Mouse (Mus musculus) forelimb bud, embryonic 11.5 days (tissue): ENCODE data around the gene Olfr66.

Experiments used
- DNase-seq: peaks from one replicate; pipeline ENCODE4 v3.0.0-alpha.2; 2012; ENCODE audit warnings: low read depth, low spot score

Olfr66 gene

DNA sequence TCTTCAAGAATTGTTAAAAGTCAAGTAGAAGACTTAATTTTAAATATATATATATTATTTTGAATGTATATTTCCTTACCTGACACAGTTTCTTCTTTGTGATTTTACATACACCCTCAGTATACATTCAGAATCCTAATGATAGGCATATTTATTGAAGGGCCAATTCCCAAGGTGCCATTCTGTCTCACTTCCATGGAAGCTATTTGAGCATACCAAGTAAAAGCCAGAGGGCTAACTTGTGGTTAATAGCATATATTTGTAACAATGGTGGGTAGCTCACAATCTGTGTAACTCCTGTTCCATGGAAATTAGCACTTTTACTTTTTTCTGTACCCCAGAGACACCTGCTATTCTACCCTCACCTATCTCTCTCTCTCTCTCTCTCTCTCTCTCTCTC lies at the start of gene Olfr66:
Gene Olfr66, minus strand, starts transcription at position 101 of the 400 bp plus-strand sequence.
- DNase-seq = no peak

DNA sequence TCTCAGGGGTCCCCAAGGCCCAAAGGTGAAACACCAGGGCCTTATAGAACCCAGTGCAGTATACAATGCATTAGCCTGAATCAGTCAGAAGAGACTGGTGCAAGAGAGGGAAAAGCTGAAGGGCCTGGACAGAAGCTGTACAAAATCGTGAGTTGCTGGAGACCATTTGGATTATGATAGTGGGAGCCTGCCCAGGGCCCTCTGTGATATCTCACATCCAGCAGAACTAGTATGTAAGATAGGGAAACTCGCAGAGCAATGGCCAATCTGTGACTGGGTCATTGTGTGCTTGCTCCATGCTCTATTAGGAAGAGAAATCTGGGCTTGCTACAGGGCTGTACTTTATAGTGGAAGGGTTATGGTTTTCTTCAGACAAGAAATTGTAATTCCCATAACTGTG lies 48.2 kb upstream of the Olfr66 start, which contains the start of gene Olfr632:
Gene Olfr632, plus strand, starts transcription at position 84 of the 400 bp plus-strand sequence.
- DNase-seq = no peak

DNA sequence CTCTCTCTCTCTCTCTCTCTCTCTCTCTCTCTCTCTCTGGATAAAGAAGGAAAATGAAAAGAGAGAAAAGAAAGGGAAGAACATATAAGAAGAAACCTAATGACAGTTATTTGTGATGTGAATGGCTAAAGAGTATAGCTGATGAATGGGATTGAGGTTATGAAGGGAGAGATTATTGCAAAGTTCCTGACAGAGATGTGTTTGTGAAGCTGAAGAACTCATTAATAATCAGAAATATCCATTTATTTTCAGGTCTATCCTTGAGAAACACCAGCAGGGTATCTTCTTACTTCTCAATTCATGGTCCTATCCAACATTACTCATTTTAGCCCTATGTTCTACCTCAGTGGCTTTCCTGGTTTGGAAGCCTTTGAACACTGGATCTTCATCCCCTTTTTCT lies 42.5 kb upstream of the Olfr66 start, which contains the start of gene Olfr631:
Gene Olfr631, plus strand, starts transcription at position 301 of the 400 bp plus-strand sequence.
- no peak for DNase-seq

DNA sequence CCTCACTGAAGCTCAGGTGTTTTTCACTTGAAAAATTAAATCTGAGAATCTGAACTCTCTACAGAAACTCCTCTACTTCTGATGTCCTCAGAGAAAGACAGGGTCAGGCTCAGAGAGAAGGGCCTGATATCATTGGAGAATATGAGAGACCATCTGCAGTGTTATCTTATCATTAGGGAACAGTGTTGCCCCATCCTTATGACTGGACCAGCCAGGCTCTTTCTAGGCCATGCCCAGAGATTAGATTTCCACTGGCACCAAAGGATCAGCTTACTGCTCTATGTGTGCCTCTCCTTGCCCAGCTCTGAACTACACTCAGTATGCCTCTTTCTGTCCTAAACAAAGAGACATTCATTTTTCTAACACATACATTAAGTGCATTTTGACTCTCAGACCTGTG lies 29.3 kb upstream of the Olfr66 start:
- no peak for DNase-seq

DNA sequence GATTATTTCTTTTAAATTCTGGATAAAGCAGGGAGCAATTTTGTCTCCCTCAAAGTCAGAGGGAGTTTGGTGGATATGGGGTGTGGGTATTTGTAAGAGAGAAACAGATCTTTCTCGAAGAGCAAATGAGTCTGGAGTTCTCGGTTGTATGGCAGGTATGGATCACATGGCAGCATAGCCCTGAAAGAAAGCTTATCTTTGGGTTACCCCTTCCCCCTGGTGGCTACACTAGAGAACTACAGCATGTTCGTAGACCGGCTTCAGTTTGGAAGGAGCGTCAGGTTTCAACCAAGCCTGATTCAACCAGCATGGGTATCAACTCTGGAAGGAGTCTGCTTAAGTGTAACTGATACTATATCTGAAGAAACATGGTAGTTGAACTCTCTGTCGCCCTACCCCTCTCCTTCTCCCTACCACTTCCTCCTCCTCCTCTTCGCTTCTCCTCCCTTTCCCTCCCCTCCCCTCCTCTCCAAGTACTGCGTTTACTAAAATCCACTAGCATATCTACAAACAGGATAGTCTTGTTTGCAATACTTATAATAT lies 27.0 kb upstream of the Olfr66 start:
- DNase-seq = peak; percentile 29

DNA sequence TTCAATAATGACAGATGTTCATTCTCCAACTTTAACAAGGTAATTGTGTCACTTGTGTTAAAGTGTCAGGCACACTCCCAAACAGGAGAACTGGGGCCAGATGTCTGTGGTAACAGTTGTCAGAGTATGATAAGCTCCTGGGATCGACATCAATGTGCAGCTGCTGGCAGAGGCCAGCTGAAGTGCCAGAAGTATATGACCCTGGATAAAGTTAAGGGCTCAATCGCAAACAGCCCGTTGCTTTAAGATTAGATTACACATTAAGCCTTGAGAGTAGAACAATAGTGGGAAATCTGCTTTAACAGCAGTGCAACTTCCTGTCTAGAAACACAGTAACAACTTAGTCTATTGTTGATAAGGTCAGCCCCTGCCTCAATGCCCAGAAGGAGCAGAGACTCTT lies 24.0 kb upstream of the Olfr66 start:
- peak; percentile 39 for DNase-seq

DNA sequence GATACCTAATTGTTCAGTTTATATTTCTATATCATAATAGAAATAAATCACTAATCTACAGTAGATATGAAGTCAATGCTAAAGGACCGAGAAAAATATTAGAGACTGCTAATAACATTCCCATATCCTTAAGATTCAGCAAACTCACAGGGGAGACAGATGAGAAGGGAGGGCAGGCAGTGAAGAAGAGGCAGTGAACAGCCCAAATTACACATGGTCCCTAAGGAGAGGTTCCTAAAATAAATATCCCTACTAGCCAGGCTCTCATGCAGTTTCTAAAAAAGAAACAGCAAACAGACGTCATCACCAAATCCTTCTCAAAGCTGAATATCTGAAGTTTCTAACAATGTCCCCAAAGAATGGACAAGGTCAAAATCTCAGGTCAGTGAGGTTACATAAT lies 17.1 kb upstream of the Olfr66 start, which contains the start of gene Olfr65:
Gene Olfr65, plus strand, starts transcription at position 301 of the 400 bp plus-strand sequence.
- DNase-seq = no peak

DNA sequence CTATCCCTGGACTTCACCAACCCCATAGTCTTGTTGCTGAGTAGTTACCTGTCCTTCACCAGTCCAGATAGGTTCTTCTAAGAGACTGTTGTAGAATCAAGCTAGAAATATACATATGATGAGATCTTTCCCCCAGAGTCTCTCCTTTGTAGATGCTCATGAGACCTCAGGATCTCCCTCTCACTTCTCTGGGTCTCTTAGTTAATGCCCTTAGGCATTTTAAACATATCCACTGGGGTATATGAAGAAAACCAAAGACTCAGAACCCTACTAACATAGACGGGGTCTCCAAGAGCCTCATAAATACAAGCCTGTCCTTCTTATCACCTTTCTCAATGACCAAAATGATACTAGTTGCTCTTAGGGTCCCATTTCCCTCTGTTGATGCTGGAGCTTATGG lies 8.3 kb upstream of the Olfr66 start, which contains the start of gene Olfr64:
Gene Olfr64, minus strand, starts transcription at position 101 of the 400 bp plus-strand sequence.
- no peak for DNase-seq

DNA sequence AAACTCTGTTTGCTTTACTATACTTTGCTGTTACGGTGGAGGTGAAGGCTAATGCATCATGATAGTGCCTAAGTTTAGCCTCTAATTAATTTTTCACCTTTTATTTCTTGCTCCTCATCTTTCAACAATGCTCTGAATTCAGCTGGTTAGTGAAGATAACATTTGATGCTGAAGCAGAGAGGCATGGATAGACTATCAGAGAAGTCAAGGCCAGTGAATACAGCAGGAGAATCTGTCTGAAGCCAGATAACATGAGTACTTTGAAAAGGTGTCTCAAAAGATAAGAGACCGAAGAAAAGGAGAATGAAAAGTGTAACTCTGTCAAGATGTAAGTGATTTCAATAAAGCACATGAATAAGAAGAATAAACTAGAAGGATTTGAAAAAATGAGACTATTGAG lies 9.0 kb downstream of the Olfr66 start:
- no peak for DNase-seq

DNA sequence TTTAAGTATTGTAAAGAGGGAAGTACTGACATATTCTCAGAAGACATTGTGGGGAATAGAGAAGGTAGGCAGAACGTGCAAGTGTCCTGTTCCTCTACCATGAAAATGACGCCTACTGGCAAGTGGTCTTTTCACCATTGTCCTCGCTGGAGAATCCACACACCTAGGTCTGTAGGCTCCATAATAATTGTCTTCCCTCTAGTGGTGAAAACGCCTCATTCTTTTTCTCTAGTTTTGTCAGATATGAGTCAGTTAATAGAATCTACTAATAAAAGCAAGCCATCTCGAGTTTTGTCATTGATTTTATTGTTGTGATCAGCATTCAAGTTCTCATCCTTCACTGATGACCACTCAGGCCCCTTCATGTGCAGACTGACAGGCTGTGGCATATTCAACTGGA lies 11.6 kb downstream of the Olfr66 start:
- DNase-seq = no peak

DNA sequence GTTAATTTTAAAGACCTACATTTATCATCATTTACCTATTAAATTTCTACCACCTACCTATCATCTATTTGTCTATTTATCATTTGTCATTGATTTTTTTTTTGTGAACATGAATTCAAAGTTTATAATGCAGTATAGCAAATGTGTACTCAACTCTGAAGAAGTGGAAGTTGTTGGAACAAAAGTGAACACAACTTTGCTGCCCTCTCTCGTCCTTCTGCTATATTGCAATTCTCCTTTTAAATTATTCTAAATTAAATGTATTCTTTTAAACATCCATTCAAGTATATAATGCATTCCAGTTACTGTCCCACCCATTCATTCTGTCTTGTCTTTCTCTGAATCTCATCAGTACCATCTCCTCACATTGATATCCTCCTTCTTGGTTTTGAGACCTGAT lies 13.0 kb downstream of the Olfr66 start:
- DNase-seq = no peak

DNA sequence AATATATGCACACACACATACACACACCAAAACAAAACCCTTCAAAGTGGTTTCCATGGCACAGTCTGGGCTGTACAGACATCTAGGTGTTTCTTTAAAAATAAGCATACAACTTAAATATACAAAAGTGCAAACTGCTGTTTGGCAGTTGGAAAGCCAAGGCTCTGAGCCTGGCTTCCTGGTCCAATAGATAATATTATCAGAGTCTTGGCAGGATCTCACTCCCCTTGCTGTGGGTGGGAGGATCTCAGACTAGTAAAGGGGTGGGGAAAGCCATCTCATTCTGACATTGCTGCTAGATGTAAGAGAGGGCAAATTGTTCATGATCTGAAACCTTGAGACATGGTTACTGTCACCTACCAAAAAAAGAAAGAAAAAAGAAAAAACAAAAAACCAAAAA lies 15.4 kb downstream of the Olfr66 start:
- DNase-seq = no peak

DNA sequence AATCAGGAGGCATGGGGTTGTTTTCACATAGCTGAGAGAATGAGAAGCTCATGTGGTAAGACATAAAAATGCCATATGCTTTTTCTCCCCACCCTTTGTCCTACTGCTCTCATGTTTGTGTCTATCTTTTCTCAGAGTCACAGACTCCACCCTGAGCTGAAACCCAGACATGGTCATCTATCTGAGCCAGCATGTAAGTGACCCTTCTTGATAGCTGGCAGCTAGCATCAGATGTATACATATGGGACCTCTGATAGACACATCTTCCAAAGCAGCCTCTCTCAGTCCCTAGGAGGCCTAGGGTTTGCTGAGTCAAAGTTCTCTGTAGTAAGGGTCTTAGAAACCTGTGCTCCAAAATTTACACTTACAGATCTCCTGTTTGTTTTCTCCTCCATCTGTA lies 20.3 kb downstream of the Olfr66 start:
- no peak for DNase-seq

DNA sequence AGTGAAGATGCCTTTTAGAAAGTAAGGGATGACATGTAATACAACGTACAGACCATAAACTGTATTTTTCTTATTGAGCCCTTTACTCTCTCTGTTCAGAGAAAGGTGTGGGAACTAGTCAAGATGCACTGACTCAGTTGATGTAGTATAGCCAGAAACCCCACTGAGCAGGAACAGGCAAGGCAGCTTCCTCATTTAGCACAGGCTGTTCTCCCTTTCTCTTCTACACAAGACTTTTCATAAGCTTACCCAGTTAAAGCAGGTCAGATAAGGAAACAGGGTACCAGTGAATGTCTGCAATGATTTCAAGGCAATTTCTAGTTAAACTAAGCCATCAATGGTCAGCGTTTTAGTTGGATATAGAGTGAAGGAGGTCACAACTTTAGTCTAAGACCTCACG lies 24.5 kb downstream of the Olfr66 start:
- no peak for DNase-seq

DNA sequence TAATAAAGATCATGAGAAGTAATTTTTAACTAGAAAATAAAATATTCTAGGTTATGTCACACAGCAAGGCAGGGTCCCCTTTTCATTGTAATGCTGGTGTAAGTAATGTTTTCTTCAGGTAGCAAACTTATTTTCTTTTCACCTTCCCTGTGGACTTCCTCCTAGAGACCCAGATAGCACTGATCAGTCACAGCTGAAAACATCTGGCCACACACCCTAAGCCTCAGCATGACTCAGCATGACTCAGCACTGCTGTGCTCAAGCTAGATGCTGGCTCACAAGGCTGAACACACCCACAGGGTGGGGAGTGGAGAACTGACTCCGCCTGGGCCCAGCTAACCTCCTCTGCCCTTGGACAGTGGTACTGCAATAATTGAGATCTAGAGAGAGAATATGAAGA lies 25.2 kb downstream of the Olfr66 start:
- DNase-seq = peak; percentile 25

DNA sequence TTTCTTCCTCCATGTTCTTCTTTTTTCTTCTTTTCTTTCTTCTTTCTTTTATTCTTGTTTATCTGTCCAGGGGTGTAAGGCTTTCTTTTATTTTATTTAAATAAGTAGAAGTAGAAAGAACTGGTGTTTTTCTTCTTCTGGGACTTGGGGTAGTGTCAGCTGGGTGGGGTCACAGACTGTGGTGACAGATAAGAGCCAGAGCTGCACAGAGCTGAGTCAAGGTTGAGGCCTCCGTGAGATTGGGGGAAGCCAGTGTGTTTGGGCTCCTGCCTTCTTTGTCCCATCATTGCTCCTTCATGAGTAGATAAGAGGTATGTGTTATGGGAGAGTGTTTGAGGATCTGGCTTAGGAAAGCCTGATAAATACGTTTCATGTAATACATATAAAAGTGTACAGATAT lies 27.0 kb downstream of the Olfr66 start:
- DNase-seq = no peak

DNA sequence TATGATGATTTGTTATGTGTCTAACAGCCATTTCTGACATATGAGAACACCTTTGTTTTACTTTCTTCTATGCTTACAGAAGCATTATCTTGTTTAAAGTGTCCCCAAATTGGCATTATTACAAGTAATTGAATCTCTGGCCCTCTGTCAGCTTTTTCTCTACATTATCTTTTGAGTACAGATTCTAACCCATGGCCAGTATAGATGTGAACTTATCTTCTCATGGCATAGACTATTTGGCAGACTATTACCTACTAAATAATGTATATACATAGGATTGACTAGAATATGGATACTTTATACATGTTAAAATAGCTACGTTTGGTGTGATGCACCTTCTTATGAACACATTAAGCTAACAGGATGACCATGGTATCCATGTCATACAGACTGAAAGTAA lies 31.4 kb downstream of the Olfr66 start:
- DNase-seq = no peak

DNA sequence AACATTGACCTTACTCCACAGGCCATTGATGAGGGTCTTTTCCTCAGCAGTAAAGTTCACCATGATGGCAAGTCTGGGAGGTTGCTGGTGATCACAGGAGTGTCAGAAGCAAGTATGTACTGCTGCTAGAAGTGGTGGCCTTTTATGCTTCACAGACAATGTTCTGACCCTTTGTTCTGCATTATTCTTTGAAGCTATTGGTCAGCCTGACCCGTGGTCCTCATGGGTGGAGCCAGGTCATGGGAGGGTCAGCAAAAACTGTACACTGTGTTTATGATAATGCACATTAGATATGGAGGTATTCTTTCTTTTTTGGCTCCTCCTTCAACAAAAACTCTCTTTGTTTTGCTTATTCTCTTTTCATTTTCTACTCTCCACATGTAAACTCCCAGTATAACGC lies 33.0 kb downstream of the Olfr66 start, which contains the start of gene Hbb-y:
Gene Hbb-y, minus strand, starts transcription at position 127 of the 400 bp plus-strand sequence.
- no peak for DNase-seq

DNA sequence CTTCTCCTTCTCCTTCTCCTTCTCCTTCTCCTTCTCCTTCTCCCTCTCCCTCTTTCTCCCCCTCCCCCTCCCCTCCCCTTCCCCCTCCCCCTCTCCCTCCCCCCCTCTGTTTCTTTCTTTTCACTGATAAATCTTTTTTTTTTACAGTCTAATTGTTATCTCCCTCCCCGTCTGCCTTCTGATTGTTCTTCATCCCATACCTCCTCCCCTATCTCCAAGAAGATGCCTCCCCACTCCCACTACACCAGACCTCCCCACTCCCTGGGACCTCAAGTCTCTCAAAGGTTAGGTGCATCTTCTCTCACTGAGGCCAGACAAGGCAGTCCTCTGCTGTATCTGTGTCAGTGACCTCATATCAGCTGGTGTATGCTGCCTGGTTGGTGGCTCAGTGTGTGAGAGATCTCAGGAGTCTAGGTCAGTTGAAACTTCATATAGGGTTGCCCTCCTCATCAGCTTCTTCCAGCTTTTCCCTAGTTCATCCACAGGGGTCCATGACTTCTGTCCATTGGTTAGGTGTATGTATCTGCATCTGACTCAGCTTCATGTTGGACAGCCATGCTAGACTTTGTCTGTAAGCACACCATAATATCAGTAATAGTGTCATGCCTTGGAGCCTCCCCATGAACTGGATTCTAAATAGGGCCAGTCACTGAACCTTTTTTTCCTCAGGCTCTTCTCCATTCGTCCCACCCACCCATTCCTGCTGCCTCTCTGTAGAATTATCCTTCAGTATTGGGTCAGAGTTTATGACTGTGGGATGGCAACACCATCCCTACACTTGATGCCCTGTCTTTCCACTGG lies 41.3 kb downstream of the Olfr66 start:
- no peak for DNase-seq

DNA sequence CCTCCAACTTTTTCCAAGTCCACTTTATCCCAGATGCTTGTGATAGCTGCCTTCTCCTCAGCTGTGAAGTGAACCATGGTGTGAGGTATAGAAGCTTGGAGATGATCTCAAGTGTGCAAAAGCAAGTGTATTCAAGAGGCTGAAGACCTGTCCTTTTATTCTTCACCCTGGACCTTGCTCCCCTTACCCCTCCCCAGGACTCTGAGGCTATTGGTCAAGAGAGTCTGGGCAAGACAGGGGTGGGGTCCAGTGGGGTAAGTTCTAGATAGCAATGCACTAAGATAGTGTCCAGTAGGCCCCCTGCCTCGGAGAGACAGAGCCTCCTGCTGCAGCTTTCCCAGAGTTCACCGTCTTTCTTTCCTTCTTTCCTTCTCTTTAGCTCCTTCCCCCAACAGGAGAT lies 43.0 kb downstream of the Olfr66 start, which contains the start of gene Hbb-bh1:
Gene Hbb-bh1, minus strand, starts transcription at position 131 of the 400 bp plus-strand sequence.
- DNase-seq = no peak

DNA sequence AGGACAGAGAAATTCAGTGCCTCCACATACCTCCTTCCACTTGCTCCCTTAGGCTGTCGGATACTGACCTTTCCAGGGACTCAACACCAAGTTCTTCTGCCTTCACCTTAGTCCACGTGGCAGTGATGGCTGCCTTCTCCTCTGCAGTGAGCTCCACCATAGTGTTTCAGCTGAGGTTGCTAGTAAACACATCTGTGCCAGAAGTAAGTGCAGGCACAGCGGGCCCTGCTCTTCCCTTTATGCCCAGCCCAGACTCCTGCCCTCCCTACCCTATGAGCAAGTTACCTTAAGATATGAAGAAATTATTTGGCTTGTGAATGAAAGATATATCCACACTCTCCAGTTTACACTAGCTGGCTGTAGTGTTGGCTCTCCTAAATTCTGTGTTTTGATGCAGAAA lies 45.8 kb downstream of the Olfr66 start, which contains the start of gene Hbb-bh2:
Gene Hbb-bh2, minus strand, starts transcription at position 253 of the 400 bp plus-strand sequence.
- no peak for DNase-seq
